Mouse (Mus musculus) forebrain, embryonic 13.5 days (tissue): ENCODE results near the gene Pdzd9. TPM values are rescaled to one million over a fixed set of nuclear protein-coding genes. Genes with fewer than 3 reads are reported as not detected.

Experiments used
- ATAC-seq: fragments of 200-750 bp; cut with Nextera tagmentation; 2 replicates; pipeline ENCODE4 v1.8.0; 2017
- H3K27ac ChIP-seq: fragments of 300-500 bp; sonication (generic); 2 replicates; pipeline ENCODE4 v1.5.1; 2015; ENCODE audit warnings: inconsistent platforms, mild to moderate bottlenecking, moderate library complexity
- H3K27me3 ChIP-seq: fragments of 300-500 bp; sonication (generic); 2 replicates; pipeline ENCODE4 v1.6.1; 2015; ENCODE audit warnings: mild to moderate bottlenecking, inconsistent platforms
- H3K36me3 ChIP-seq: fragments of 300-500 bp; sonication (generic); 2 replicates; pipeline ENCODE4 v1.6.1; 2015; ENCODE audit warnings: mild to moderate bottlenecking, inconsistent platforms; ENCODE audit not compliant: poor library complexity, severe bottlenecking
- H3K4me1 ChIP-seq: fragments of 300-500 bp; sonication (generic); 2 replicates; pipeline ENCODE4 v1.6.1; 2015; ENCODE audit warnings: inconsistent platforms
- H3K4me2 ChIP-seq: fragments of 300-500 bp; sonication (generic); 2 replicates; pipeline ENCODE4 v1.6.1; 2015; ENCODE audit warnings: inconsistent platforms, mild to moderate bottlenecking, moderate library complexity
- H3K4me3 ChIP-seq: fragments of 300-500 bp; sonication (generic); 2 replicates; pipeline ENCODE4 v1.5.1; 2015; ENCODE audit warnings: mild to moderate bottlenecking, inconsistent platforms
- H3K9ac ChIP-seq: fragments of 300-500 bp; sonication (generic); 2 replicates; pipeline ENCODE4 v1.6.1; 2015; ENCODE audit warnings: mild to moderate bottlenecking, inconsistent platforms
- H3K9me3 ChIP-seq: fragments of 300-500 bp; sonication (generic); replicated peaks from 2 replicates; pipeline ENCODE4 v1.6.1; 2016; ENCODE audit warnings: inconsistent platforms
- WGBS: fragments of 180-500 bp; shearing (Covaris S2); methylation state at CpG from one replicate; pipeline ENCODE4 v1.1.7; 2015; 5-methylcytosine and 5-hydroxymethylcytosine counted together
- polyA plus RNA-seq: library from polyadenylated mRNA; unstranded; fragments of >200 nt; fragmentation: Nextera tagmentation; extraction: Ambion mirVana; gene quantifications from 2 replicates; pipeline ENCODE4 v1.2.1, GENCODE M21; 2015

Pdzd9 gene
- polyA plus RNA-seq, 1 experiment from 2014 or later = 0.23 TPM

- Histone ChIP-seq H3K27me3 (no peaks in the 10 kb centered on the region), H3K27ac (peak within 1 kb of the TSS; percentile 86), H3K4me3 (peak within 1 kb of the TSS; percentile 96), H3K4me2 (peak within 1 kb of the TSS; percentile 83), H3K4me1 (peaks cover 24% of the 10 kb centered on the region), H3K9ac (peak within 1 kb of the TSS; percentile 96), H3K36me3 (peaks cover 20% of the 10 kb centered on the region), H3K9me3 (no peaks in the 10 kb centered on the region)
- WGBS = under 1% methylated on average over 45 of the region's 45 CpGs
- peak; percentile 100 for ATAC-seq
Observed at GRCm38 (mm10) chr7:120634711-120635361, 35.3 kb downstream of the Pdzd9 start, which contains the start of gene Uqcrc2. Gene Uqcrc2, plus strand, starts transcription at chr7:120635176.

- 0 out of 2 replicates have a peak, but pooled peaks have one; percentile 7 for ATAC-seq
- no peaks in the 10 kb centered on the region for H3K27me3 ChIP-seq
- peak overlapping the region; percentile 83 for H3K4me2 ChIP-seq
- 0 out of 2 replicates have a peak overlapping the region, but pooled peaks have one; percentile 76 for H3K27ac ChIP-seq
- H3K4me1 ChIP-seq = peaks cover 24% of the 10 kb centered on the region
- peaks cover 15% of the 10 kb centered on the region for H3K36me3 ChIP-seq
- H3K9me3 ChIP-seq = no peaks in the 10 kb centered on the region
- H3K9ac ChIP-seq = peak overlapping the region; percentile 96
- 8% methylated on average over 9 of the region's 9 CpGs for WGBS
- H3K4me3 ChIP-seq = peak overlapping the region; percentile 96
Observed at GRCm38 (mm10) chr7:120634301-120634700, 35.8 kb downstream of the Pdzd9 start.

- Histone ChIP-seq H3K4me1 (peaks cover 24% of the 10 kb centered on the region), H3K4me2 (no peak overlapping the region), H3K4me3 (no peak overlapping the region), H3K27me3 (no peaks in the 10 kb centered on the region), H3K27ac (no peak overlapping the region), H3K9me3 (no peaks in the 10 kb centered on the region), H3K36me3 (peaks cover under 1% of the 10 kb centered on the region; the same call in 1 of the 2 replicates), H3K9ac (no peak overlapping the region)
- WGBS = 83% methylated on average over 1 of the region's 1 CpGs
- ATAC-seq = no peak
Observed at GRCm38 (mm10) chr7:120632518-120632917, 37.6 kb downstream of the Pdzd9 start.

- Histone ChIP-seq H3K4me2 (no peak overlapping the region), H3K27me3 (no peaks in the 10 kb centered on the region), H3K9ac (no peak overlapping the region), H3K27ac (no peak overlapping the region), H3K36me3 (no peaks in the 10 kb centered on the region), H3K4me1 (no peaks in the 10 kb centered on the region), H3K9me3 (no peaks in the 10 kb centered on the region), H3K4me3 (no peak overlapping the region)
- WGBS = 86% methylated on average over 9 of the region's 9 CpGs
- ATAC-seq = no peak
Observed at GRCm38 (mm10) chr7:120620841-120621240, 49.3 kb downstream of the Pdzd9 start.

DNA sequence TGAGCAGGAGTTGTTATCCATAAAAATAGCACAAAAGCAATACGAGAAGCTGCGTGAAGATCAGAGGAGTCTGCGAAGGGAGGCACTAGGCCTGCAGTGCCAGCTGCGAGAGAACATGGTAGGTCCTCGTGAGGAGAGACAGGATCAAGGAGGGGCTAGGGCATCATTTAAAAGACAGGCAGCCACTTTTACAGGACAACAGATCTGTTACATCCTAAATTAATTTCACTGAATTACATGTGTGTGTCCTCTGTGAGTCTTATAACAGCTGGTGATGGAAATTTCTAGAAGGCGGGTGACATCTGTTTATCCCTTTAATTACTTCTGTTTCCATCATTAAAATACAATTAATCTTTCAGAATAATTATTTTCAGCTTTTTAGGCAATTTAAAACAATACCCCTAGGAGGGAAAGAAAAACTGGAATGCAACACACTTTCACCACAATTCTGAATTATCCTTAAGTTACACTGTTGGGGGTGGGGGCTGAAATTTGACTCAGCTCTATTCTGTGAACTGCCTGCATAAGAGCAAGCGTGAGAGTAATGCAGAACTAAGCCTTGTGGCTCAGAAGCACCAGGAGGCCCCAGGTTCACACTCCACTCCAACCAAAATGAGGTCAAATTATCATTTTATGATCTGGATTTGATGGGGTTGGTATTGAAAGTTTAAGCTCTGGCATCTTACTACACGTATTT lies 49.9 kb downstream of the Pdzd9 start:
- no peaks in the 10 kb centered on the region for H3K36me3 ChIP-seq
- ATAC-seq = no peak
- no peaks in the 10 kb centered on the region for H3K4me1 ChIP-seq
- H3K4me2 ChIP-seq = no peak overlapping the region
- no peaks in the 10 kb centered on the region for H3K9me3 ChIP-seq
- no peak overlapping the region for H3K27ac ChIP-seq
- H3K9ac ChIP-seq = no peak overlapping the region
- H3K4me3 ChIP-seq = no peak overlapping the region
- WGBS = 75% methylated on average over 8 of the region's 8 CpGs
- H3K27me3 ChIP-seq = no peaks in the 10 kb centered on the region

Other genes with a start within 250 kb of the Pdzd9 start
- 209 and 210 TPM in 2 replicates for gene Uqcrc2, start 35.2 kb downstream of the Pdzd9 start, polyA plus RNA-seq
- 14.1 and 16.5 TPM in 2 replicates for gene Mosmo, start 7.3 kb upstream of the Pdzd9 start, polyA plus RNA-seq
- gene Vwa3a, start 69.0 kb upstream of the Pdzd9 start, polyA plus RNA-seq = 0.84 TPM in 2 replicates
- not detected in 2 replicates for gene Gm5737, start 142.0 kb upstream of the Pdzd9 start, polyA plus RNA-seq
- 19.2 and 22.0 TPM in 2 replicates for gene Eef2k, start 172.5 kb upstream of the Pdzd9 start, polyA plus RNA-seq
- 27.1 and 30.1 TPM in 2 replicates for gene Polr3e, start 247.4 kb upstream of the Pdzd9 start, polyA plus RNA-seq